In the genomic region with DNA sequence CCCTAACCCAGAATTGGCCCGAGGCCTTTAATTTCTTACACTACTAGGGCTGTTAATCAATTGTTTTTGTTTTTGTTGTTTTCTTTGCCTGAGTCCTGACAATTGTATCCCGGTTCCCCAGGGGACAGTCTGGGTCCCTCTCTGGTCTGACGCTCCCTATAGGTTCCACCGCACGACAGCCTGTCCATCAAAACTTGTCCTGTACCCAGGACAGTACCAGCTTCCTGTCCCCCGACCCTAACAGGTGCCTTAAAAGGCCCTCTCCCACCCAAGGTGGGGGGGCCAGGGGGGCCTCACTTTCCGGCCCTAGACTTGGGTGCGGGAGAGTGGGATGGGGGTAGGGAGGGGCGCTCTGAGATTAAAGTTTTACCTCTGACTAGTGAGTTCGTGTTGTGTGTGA, we compare ENCODE assay signal across 8 mouse cellular contexts. TPM values are rescaled to one million over a fixed set of nuclear protein-coding genes. Genes with fewer than 3 reads are reported as not detected.
A peak's percentile ranks its signal among the peaks of the same experiment; 100 is the strongest.
DNase-seq lines count a peak whose midpoint lies in the region; ATAC-seq and TF ChIP-seq lines count a peak whose summit lies in the region.

No protein-coding gene starts in this region.

- H3K9ac ChIP-seq in kidney, embryonic 15.5 days: peak overlapping the region; percentile 63
- H3K9ac ChIP-seq in hindbrain, embryonic 15.5 days: peak overlapping the region; percentile 44
- peak overlapping the region; percentile 58 for H3K9ac ChIP-seq in midbrain, embryonic 16.5 days (ENCODE audit: low read depth, low read length)

- H3K27me3 ChIP-seq in kidney, embryonic 15.5 days: no peaks in the 10 kb centered on the region
- H3K27me3 ChIP-seq in hindbrain, embryonic 15.5 days: no peaks in the 10 kb centered on the region
- no peaks in the 10 kb centered on the region for H3K27me3 ChIP-seq in midbrain, embryonic 16.5 days (ENCODE audit: control insufficient read depth, insufficient read depth, low read depth, low read length)

- DNase-seq in kidney, adult 8-10 months: no peak
- no peak for DNase-seq in urinary bladder, adult 2 months (ENCODE audit: low spot score)
- no peak for DNase-seq in spleen, adult 18-20 months
- no peak for DNase-seq in frontal cortex, adult 2 months (ENCODE audit: extremely low spot score in 1 of 2, low spot score in 1 of 2)

- no peak for TF ChIP-seq CTCF in cortical plate, adult 2 months (IDR thresholded peaks at IDR 0.05; ENCODE audit: extremely low read depth, insufficient read depth, low read length)

- TF ChIP-seq POLR2A in cortical plate, adult 2 months (IDR thresholded peaks at IDR 0.05; ENCODE audit: extremely low read depth, insufficient read depth, low read length): no peak

- H3K4me3 ChIP-seq in kidney, embryonic 15.5 days (replicated peaks): peak overlapping the region; percentile 58
- peak overlapping the region; percentile 58 for H3K4me3 ChIP-seq in cortical plate, adult 2 months (ENCODE audit: insufficient read depth, low read length)
- H3K4me3 ChIP-seq in hindbrain, embryonic 15.5 days: peak overlapping the region; percentile 35
- H3K4me3 ChIP-seq in midbrain, embryonic 16.5 days (ENCODE audit: low read depth, low read length): peak overlapping the region; percentile 41

- peak overlapping the region; percentile 99 for H3K27ac ChIP-seq in kidney, embryonic 15.5 days
- peak overlapping the region; percentile 92 for H3K27ac ChIP-seq in cortical plate, adult 2 months (ENCODE audit: insufficient read depth, low read length)
- peak overlapping the region; percentile 87 for H3K27ac ChIP-seq in hindbrain, embryonic 15.5 days (replicated peaks)
- peak overlapping the region; percentile 76 for H3K27ac ChIP-seq in midbrain, embryonic 16.5 days (ENCODE audit: low read length)

- H3K9me3 ChIP-seq in kidney, embryonic 15.5 days (replicated peaks): no peaks in the 10 kb centered on the region
- no peaks in the 10 kb centered on the region for H3K9me3 ChIP-seq in hindbrain, embryonic 15.5 days
- no peaks in the 10 kb centered on the region for H3K9me3 ChIP-seq in midbrain, embryonic 16.5 days (replicated peaks; ENCODE audit: control insufficient read depth, low read length, poor library complexity, severe bottlenecking)

- ATAC-seq in kidney, embryonic 15.5 days (replicated peaks; ENCODE audit: low FRiP score): no peak
- ATAC-seq in hindbrain, embryonic 15.5 days (ENCODE audit: low FRiP score, low read depth): no peak
- no peak for ATAC-seq in midbrain, embryonic 16.5 days

- H3K36me3 ChIP-seq in kidney, embryonic 15.5 days: peaks cover 32% of the 10 kb centered on the region
- no peaks in the 10 kb centered on the region for H3K36me3 ChIP-seq in hindbrain, embryonic 15.5 days
- H3K36me3 ChIP-seq in midbrain, embryonic 16.5 days (ENCODE audit: control insufficient read depth, insufficient read depth, low read length): peaks cover 6% of the 10 kb centered on the region; the same call in 1 of the 2 replicates

- peaks cover 73% of the 10 kb centered on the region for H3K4me1 ChIP-seq in kidney, embryonic 15.5 days
- H3K4me1 ChIP-seq in cortical plate, adult 2 months (ENCODE audit: control insufficient read depth, insufficient read depth, low read length): no peaks in the 10 kb centered on the region; the same call in 1 of the 2 replicates
- peaks cover 67% of the 10 kb centered on the region for H3K4me1 ChIP-seq in hindbrain, embryonic 15.5 days (replicated peaks)
- H3K4me1 ChIP-seq in midbrain, embryonic 16.5 days (ENCODE audit: control insufficient read depth, insufficient read depth, low read length): peaks cover 36% of the 10 kb centered on the region

- peak overlapping the region; percentile 96 for H3K4me2 ChIP-seq in kidney, embryonic 15.5 days
- H3K4me2 ChIP-seq in hindbrain, embryonic 15.5 days: peak overlapping the region; percentile 58
- peak overlapping the region; percentile 63 for H3K4me2 ChIP-seq in midbrain, embryonic 16.5 days (ENCODE audit: low read length)

- WGBS in kidney, embryonic 15.5 days: 27% methylated on average over 10 of the region's 10 CpGs
- 37% methylated on average over 10 of the region's 10 CpGs for WGBS in hindbrain, embryonic 15.5 days
- 42% methylated on average over 10 of the region's 10 CpGs for WGBS in midbrain, embryonic 16.5 days

RNA-seq across cellular contexts. Expression of a gene that starts 1.9 kb away (rescaled TPM):
- 31.1 and 33.6 TPM in 2 replicates for polyA plus RNA-seq in kidney, embryonic 15.5 days (2015; fragmentation: Nextera tagmentation; extraction: Ambion mirVana)
- polyA plus RNA-seq in cortical plate, adult 2 months (2012; rRNA removed): 35.6 and 40.8 TPM in 2 replicates
- 29.1 and 30.6 TPM in 2 replicates for polyA plus RNA-seq in hindbrain, embryonic 15.5 days (2015; fragmentation: Nextera tagmentation; extraction: Ambion mirVana)
- 27.9 and 30.4 TPM in 2 replicates for polyA plus RNA-seq in midbrain, embryonic 16.5 days (2015; fragmentation: Nextera tagmentation; extraction: Ambion mirVana)
- polyA plus RNA-seq in urinary bladder, adult 2 months (2012; rRNA removed): 23.4 and 24.1 TPM in 2 replicates
- 42.3 and 44.9 TPM in 2 replicates for polyA plus RNA-seq in frontal cortex, adult 2 months (2012; rRNA removed)

RNA-seq across cellular contexts. Expression of a gene that starts 6.2 kb away (rescaled TPM):
- 76.8 and 81.0 TPM in 2 replicates for polyA plus RNA-seq in kidney, embryonic 15.5 days (2015; fragmentation: Nextera tagmentation; extraction: Ambion mirVana)
- polyA plus RNA-seq in cortical plate, adult 2 months (2012; rRNA removed): 95.0 and 99.8 TPM in 2 replicates
- polyA plus RNA-seq in hindbrain, embryonic 15.5 days (2015; fragmentation: Nextera tagmentation; extraction: Ambion mirVana): 109 and 118 TPM in 2 replicates
- 118 and 123 TPM in 2 replicates for polyA plus RNA-seq in midbrain, embryonic 16.5 days (2015; fragmentation: Nextera tagmentation; extraction: Ambion mirVana)
- 67.3 and 68.9 TPM in 2 replicates for polyA plus RNA-seq in urinary bladder, adult 2 months (2012; rRNA removed)
- 84.3 and 106 TPM in 2 replicates for polyA plus RNA-seq in frontal cortex, adult 2 months (2012; rRNA removed)

RNA-seq across cellular contexts. Expression of a gene that starts 6.2 kb away (rescaled TPM):
- polyA plus RNA-seq in kidney, embryonic 15.5 days (2015; fragmentation: Nextera tagmentation; extraction: Ambion mirVana): 108 and 118 TPM in 2 replicates
- 97.5 and 101 TPM in 2 replicates for polyA plus RNA-seq in cortical plate, adult 2 months (2012; rRNA removed)
- polyA plus RNA-seq in hindbrain, embryonic 15.5 days (2015; fragmentation: Nextera tagmentation; extraction: Ambion mirVana): 90.1 and 99.1 TPM in 2 replicates
- polyA plus RNA-seq in midbrain, embryonic 16.5 days (2015; fragmentation: Nextera tagmentation; extraction: Ambion mirVana): 82.2 and 83.2 TPM in 2 replicates
- polyA plus RNA-seq in urinary bladder, adult 2 months (2012; rRNA removed): 93.8 and 99.5 TPM in 2 replicates
- 87.0 and 108 TPM in 2 replicates for polyA plus RNA-seq in frontal cortex, adult 2 months (2012; rRNA removed)

RNA-seq across cellular contexts. Expression of a gene that starts 14.6 kb away (rescaled TPM):
- polyA plus RNA-seq in kidney, embryonic 15.5 days (2015; fragmentation: Nextera tagmentation; extraction: Ambion mirVana): 411 and 437 TPM in 2 replicates
- polyA plus RNA-seq in cortical plate, adult 2 months (2012; rRNA removed): 359 and 377 TPM in 2 replicates
- polyA plus RNA-seq in hindbrain, embryonic 15.5 days (2015; fragmentation: Nextera tagmentation; extraction: Ambion mirVana): 460 and 518 TPM in 2 replicates
- polyA plus RNA-seq in midbrain, embryonic 16.5 days (2015; fragmentation: Nextera tagmentation; extraction: Ambion mirVana): 419 and 448 TPM in 2 replicates
- polyA plus RNA-seq in urinary bladder, adult 2 months (2012; rRNA removed): 176 and 195 TPM in 2 replicates
- 408 and 469 TPM in 2 replicates for polyA plus RNA-seq in frontal cortex, adult 2 months (2012; rRNA removed)

RNA-seq across cellular contexts. Expression of a gene that starts 37.5 kb away (rescaled TPM):
- polyA plus RNA-seq in kidney, embryonic 15.5 days (2015; fragmentation: Nextera tagmentation; extraction: Ambion mirVana): 103 and 126 TPM in 2 replicates
- 121 and 129 TPM in 2 replicates for polyA plus RNA-seq in cortical plate, adult 2 months (2012; rRNA removed)
- polyA plus RNA-seq in hindbrain, embryonic 15.5 days (2015; fragmentation: Nextera tagmentation; extraction: Ambion mirVana): 145 and 164 TPM in 2 replicates
- 153 and 158 TPM in 2 replicates for polyA plus RNA-seq in midbrain, embryonic 16.5 days (2015; fragmentation: Nextera tagmentation; extraction: Ambion mirVana)
- 57.8 and 66.1 TPM in 2 replicates for polyA plus RNA-seq in urinary bladder, adult 2 months (2012; rRNA removed)
- polyA plus RNA-seq in frontal cortex, adult 2 months (2012; rRNA removed): 123 and 130 TPM in 2 replicates
